Mouse (Mus musculus) embryonic facial prominence, embryonic 10.5 days (tissue): ENCODE results near the gene Abcb5. TPM values are rescaled to one million over a fixed set of nuclear protein-coding genes. Genes with fewer than 3 reads are reported as not detected.

Experiments
- DNase-seq: peaks from one replicate; pipeline ENCODE4 v3.0.0-alpha.2; 2017; ENCODE audit warnings: low spot score
- H3K27ac ChIP-seq: fragments of 300-500 bp; sonication (generic); replicated peaks from 2 replicates; pipeline ENCODE4 v1.5.1; 2016; ENCODE audit warnings: mild to moderate bottlenecking
- H3K27me3 ChIP-seq: fragments of 300-500 bp; sonication (generic); replicated peaks from 2 replicates; pipeline ENCODE4 v1.6.1; 2016; ENCODE audit warnings: low read depth, mild to moderate bottlenecking; ENCODE audit not compliant: poor library complexity, severe bottlenecking
- H3K36me3 ChIP-seq: fragments of 300-500 bp; sonication (generic); replicated peaks from 2 replicates; pipeline ENCODE4 v1.6.1; 2016; ENCODE audit warnings: mild to moderate bottlenecking, moderate library complexity
- H3K4me1 ChIP-seq: fragments of 300-500 bp; sonication (generic); 2 replicates; pipeline ENCODE4 v1.6.1; 2016
- H3K4me3 ChIP-seq: fragments of 300-500 bp; sonication (generic); 2 replicates; pipeline ENCODE4 v1.5.1; 2016; ENCODE audit warnings: mild to moderate bottlenecking, moderate library complexity
- H3K9me3 ChIP-seq: fragments of 300-500 bp; sonication (generic); 2 replicates; pipeline ENCODE4 v1.6.1; 2016; ENCODE audit warnings: mild to moderate bottlenecking
- WGBS: fragments of 180-500 bp; shearing (Covaris S2); methylation state at CpG from one replicate; pipeline ENCODE4 v1.1.7; 2016; 5-methylcytosine and 5-hydroxymethylcytosine counted together
- polyA plus RNA-seq: library from polyadenylated mRNA; unstranded; fragments of >200 nt; fragmentation: Nextera tagmentation; extraction: Ambion mirVana; gene quantifications from 2 replicates; pipeline ENCODE4 v1.2.1, GENCODE M21; 2016

Gene Abcb5
- polyA plus RNA-seq, 1 experiment from 2014 or later = not detected

DNA sequence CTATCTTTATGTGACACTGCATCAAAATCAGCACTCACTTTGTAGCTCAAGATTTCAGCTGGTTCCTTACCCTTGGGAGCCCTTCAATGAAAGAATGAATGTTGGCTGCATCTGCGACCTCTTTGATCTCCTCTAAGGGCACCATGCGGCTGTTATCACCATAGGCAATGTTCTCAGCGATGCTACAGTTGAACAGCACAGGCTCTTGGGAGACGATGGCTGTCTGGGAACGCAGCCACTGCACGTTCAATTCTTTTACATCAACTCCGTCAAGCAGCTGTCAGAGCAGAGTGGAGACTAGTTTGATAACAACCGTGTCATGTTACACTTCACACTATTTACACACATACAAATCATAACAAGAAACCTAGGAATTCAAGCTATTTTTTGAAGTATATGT lies 93.5 kb downstream of the Abcb5 start:
- 87% methylated on average over 8 of the region's 8 CpGs for WGBS

DNA sequence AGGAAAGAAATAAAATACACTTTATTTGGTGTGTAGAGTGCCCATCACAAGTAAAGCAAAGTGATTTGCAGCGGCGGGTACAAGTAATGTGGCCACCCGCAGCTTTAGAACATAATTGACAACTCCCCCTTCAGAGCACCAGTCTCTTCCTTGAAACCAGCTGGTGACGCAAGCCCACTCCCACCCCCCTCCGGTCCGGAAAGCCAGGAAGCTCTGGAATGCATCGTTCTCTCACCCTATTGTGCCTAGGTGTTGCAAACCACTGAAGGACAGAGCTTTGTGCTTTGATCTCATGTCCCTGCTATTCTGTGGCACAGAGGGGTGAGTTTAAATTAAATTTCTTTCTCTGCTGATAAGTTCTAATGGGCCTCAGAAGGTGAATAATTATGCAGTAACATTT lies 110.1 kb downstream of the Abcb5 start:
- Histone ChIP-seq H3K27me3 (peaks cover 60% of the 10 kb centered on the region), H3K4me1 (peaks cover 18% of the 10 kb centered on the region), H3K27ac (no peak overlapping the region), H3K4me3 (no peak overlapping the region), H3K36me3 (no peaks in the 10 kb centered on the region), H3K9me3 (no peaks in the 10 kb centered on the region)
- 4% methylated on average over 7 of the region's 7 CpGs for WGBS
- DNase-seq = peak; percentile 51

More for the DNA sequence above, 93.5 kb downstream of the Abcb5 start:
- H3K27me3 ChIP-seq = no peaks in the 10 kb centered on the region
- no peaks in the 10 kb centered on the region for H3K9me3 ChIP-seq
- H3K36me3 ChIP-seq = no peaks in the 10 kb centered on the region
- no peaks in the 10 kb centered on the region for H3K4me1 ChIP-seq
- H3K27ac ChIP-seq = no peak overlapping the region
- no peak overlapping the region for H3K4me3 ChIP-seq
- DNase-seq = no peak

DNA sequence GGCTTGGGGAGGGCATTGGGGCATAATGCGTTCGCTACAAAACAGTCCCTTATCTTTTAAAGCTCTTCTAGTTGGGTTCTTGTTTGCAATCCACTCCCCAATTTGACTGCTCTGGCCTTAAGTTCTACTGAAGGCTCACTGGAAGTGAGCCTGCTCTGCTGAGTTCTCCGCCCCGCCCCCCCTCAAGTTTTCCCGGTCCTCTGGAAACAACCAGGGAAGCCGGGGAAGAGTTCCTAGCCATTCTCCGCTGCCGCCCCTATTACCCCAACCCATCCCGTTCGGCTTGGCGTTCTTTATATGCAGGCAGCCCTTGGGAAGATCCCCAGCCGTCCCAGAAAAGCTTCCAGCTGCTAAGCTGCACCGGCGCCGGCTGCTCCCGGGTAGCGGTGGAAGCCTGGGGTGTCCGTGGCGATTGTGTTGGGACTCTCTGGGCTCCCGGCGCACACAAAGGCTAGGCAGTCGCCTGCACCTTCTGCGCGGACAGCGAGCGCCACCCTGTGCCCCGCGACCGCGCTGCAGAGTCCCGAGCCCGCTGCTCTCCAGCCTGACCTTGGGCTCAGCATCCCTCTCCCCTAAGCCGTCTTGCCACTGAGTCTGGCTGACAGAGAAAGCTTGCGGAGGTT lies 111.3 kb downstream of the Abcb5 start:
- H3K27ac ChIP-seq = peak overlapping the region; percentile 86
- no peaks in the 10 kb centered on the region for H3K36me3 ChIP-seq
- peak; percentile 91 for DNase-seq
- H3K4me3 ChIP-seq = peak overlapping the region; percentile 63
- peaks cover 18% of the 10 kb centered on the region for H3K4me1 ChIP-seq
- no peaks in the 10 kb centered on the region for H3K9me3 ChIP-seq
- H3K27me3 ChIP-seq = peaks cover 73% of the 10 kb centered on the region
- WGBS = under 1% methylated on average over 34 of the region's 34 CpGs

DNA sequence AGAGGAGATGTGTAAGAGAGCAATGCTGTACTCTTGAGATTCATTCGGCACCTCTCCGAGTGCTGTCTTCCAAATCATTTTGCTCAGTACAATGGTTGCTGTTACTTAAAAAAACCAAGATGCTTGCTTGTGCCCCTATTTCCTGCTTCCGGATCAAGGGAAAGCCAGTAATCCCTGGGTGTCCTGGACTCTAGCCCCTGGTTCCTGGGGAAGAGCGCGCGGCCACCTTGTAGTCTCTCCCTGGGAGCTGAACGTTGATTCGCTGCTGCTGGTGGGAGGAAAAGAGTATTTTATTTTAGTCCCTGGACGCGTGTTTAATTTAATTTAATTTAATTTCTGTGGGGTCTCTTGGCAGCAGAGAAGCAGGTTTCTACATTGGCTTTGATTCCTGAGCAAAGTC lies 111.8 kb downstream of the Abcb5 start:
- peaks cover 21% of the 10 kb centered on the region for H3K4me1 ChIP-seq
- peak overlapping the region; percentile 86 for H3K27ac ChIP-seq
- DNase-seq = peak; percentile 55
- 2% methylated on average over 10 of the region's 10 CpGs for WGBS
- H3K4me3 ChIP-seq = peak overlapping the region; percentile 63
- H3K9me3 ChIP-seq = no peaks in the 10 kb centered on the region
- peaks cover 78% of the 10 kb centered on the region for H3K27me3 ChIP-seq
- no peaks in the 10 kb centered on the region for H3K36me3 ChIP-seq

DNA sequence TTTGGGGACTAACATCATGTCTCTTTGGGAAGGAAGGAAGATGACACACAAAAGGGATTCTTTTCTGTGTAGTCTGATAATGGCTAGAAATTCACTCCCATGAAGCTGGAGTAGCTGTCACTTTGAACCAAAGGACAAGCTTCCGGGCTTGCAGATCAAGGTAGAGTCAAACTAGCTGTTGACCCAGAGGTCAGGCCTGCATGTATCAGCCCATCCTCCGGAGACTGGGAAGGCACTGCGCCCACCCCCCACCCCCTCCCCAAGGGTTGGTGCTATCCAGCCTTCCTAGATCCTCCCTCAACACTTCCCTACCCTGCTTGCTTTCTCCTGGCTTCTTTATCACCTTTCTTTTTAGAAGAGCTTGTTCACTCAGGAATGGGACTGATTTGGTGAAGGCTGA lies 112.9 kb downstream of the Abcb5 start:
- peak overlapping the region; percentile 63; the same call in 1 of the 2 replicates for H3K4me3 ChIP-seq
- peaks cover 89% of the 10 kb centered on the region for H3K27me3 ChIP-seq
- WGBS = 2% methylated on average over 3 of the region's 3 CpGs
- no peak overlapping the region for H3K27ac ChIP-seq
- DNase-seq = peak; percentile 48
- no peaks in the 10 kb centered on the region for H3K9me3 ChIP-seq
- no peaks in the 10 kb centered on the region for H3K36me3 ChIP-seq
- H3K4me1 ChIP-seq = peaks cover 31% of the 10 kb centered on the region

DNA sequence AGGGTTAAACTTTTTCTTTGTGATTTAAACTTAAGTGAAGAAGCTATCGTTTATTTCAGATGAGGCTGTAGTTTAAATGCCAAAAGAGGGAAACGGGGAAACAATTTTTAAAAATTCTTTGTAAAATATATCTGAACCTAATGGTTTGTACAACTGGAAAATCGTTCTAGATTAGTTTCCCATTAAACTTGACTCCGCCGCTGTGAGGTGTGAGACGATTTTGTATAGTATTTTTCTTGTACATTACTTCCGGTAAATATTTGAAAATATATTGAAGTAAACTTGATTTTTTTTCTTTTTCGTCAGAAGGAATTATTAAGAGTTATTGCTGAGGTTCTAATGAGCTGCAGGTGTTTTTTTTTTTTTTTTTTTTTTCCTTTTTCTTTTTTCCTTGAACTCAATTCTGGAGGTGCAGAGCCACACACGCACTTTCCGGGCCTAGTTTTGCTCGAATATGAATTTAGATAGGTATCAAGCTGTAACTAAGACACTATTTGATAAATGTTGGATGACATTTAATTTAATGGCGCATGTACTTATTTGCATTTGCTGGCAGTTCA lies 115.3 kb downstream of the Abcb5 start:
- DNase-seq = no peak
- WGBS = 24% methylated on average over 12 of the region's 12 CpGs
- Histone ChIP-seq H3K36me3 (no peaks in the 10 kb centered on the region), H3K4me3 (peak overlapping the region; percentile 62), H3K4me1 (peaks cover 38% of the 10 kb centered on the region), H3K9me3 (no peaks in the 10 kb centered on the region), H3K27me3 (peaks cover 99% of the 10 kb centered on the region), H3K27ac (no peak overlapping the region)

DNA sequence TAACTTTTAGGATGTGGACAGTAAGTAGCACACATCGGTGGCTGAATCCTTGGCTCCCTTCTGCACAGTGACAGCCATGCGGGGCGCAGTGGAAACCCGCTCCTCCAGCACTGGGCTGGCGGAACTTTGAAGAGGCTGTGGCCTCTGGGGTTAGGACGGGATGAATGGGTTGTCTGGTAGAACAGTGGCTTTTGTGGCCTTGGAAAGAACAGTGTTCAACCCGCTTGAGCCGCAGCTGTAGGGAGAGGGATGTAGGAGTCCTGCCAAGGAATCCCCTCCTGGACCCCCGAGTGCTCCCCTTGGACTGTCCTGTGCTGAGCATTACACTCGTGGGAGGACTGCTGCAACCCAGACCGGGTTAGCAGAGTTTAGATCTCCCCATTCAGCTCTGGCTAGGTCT lies 116.2 kb downstream of the Abcb5 start:
- peaks cover 100% of the 10 kb centered on the region for H3K27me3 ChIP-seq
- H3K36me3 ChIP-seq = no peaks in the 10 kb centered on the region
- 1% methylated on average over 11 of the region's 11 CpGs for WGBS
- peak overlapping the region; percentile 81 for H3K27ac ChIP-seq
- H3K9me3 ChIP-seq = no peaks in the 10 kb centered on the region
- DNase-seq = peak; percentile 61
- peaks cover 34% of the 10 kb centered on the region for H3K4me1 ChIP-seq
- H3K4me3 ChIP-seq = peak overlapping the region; percentile 62

DNA sequence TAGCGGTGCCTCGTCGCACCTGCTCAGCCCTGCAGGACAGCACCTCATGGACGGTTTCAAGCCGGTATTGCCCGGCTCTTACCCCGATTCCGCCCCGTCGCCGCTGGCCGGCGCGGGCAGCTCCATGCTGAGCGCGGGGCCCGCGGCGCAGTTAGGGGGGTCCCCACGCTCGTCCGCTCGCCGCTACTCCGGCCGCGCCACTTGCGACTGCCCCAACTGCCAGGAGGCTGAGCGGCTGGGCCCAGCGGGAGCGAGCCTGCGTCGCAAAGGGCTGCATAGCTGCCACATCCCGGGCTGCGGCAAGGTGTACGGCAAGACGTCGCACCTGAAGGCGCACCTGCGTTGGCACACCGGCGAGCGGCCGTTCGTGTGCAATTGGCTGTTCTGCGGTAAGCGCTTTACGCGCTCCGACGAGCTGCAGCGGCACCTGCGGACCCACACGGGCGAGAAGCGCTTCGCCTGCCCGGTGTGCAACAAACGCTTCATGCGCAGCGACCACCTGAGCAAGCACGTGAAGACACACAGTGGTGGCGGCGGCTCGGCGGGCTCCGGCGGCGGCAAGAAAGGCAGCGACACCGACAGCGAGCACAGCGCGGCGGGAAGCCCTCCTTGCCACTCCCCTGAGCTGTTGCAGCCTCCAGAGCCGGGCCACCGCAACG lies 116.9 kb downstream of the Abcb5 start:
- WGBS = under 1% methylated on average over 78 of the region's 78 CpGs
- Histone ChIP-seq H3K9me3 (no peaks in the 10 kb centered on the region), H3K27me3 (peaks cover 100% of the 10 kb centered on the region), H3K4me1 (peaks cover 28% of the 10 kb centered on the region), H3K4me3 (peak overlapping the region; percentile 62), H3K27ac (peak overlapping the region; percentile 81), H3K36me3 (no peaks in the 10 kb centered on the region)
- peak; percentile 66 for DNase-seq

DNA sequence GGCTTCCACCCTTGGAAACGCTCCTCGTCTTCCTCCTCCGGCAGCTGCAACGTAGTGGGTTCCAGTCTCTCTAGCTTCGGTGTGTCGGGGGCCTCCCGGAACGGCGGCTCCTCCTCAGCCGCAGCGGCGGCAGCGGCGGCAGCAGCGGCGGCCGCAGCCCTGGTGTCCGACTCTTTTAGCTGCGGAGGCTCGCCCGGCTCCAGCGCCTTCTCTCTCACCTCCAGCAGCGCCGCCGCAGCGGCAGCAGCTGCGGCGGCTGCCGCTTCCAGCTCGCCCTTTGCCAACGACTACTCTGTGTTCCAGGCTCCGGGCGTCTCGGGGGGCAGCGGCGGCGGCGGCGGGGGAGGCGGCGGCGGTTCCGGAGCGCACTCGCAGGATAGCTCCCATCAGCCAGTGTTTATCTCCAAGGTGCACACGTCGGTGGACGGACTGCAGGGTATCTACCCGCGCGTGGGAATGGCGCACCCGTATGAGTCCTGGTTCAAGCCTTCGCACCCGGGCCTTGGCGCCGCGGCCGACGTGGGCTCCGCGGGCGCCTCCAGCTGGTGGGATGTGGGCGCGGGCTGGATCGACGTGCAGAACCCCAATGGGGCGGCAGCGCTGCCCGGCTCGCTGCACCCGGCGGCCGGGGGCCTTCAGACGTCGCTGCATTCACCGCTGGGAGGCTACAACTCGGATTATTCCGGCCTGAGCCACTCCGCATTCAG lies 117.6 kb downstream of the Abcb5 start:
- peak; percentile 68 for DNase-seq
- H3K27ac ChIP-seq = peak overlapping the region; percentile 81
- H3K4me3 ChIP-seq = peak overlapping the region; percentile 62
- no peaks in the 10 kb centered on the region for H3K36me3 ChIP-seq
- peaks cover 100% of the 10 kb centered on the region for H3K27me3 ChIP-seq
- peaks cover 26% of the 10 kb centered on the region for H3K4me1 ChIP-seq
- WGBS = under 1% methylated on average over 80 of the region's 80 CpGs
- no peaks in the 10 kb centered on the region for H3K9me3 ChIP-seq

DNA sequence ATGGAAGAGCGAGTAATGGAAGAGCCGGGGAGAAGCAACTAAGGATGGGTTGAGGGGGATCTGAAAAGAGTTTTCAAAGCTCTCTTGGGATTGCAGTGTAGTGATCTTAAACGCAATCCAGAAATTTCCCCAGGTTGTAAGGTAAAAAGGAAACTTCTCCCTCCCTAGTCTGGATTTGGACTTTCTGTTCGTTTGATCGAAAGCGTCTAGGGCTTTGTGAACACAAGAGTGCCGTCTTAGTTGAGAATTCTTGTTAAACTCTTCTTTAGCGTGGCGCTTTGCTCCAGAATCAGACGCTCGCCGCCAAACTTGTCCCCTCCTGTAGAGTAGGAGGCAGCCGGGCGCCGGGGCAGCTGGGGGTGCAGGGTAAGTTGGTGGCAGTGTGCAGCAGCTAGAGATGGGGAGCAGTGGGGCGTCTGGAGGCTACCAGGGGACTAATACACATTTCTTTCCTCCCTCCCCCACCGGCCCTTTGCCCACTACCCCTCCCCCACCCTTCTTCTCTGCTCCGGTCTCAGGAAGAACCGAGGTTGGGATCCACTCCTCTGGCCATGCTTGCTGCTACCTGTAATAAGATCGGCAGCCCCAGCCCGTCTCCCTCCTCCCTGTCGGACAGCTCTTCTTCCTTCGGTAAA lies 118.2 kb downstream of the Abcb5 start:
- under 1% methylated on average over 23 of the region's 23 CpGs for WGBS
- no peaks in the 10 kb centered on the region for H3K36me3 ChIP-seq
- H3K27ac ChIP-seq = peak overlapping the region; percentile 81
- H3K27me3 ChIP-seq = peaks cover 100% of the 10 kb centered on the region
- DNase-seq = no peak
- H3K4me1 ChIP-seq = peaks cover 28% of the 10 kb centered on the region
- H3K9me3 ChIP-seq = no peaks in the 10 kb centered on the region
- H3K4me3 ChIP-seq = peak overlapping the region; percentile 62

DNA sequence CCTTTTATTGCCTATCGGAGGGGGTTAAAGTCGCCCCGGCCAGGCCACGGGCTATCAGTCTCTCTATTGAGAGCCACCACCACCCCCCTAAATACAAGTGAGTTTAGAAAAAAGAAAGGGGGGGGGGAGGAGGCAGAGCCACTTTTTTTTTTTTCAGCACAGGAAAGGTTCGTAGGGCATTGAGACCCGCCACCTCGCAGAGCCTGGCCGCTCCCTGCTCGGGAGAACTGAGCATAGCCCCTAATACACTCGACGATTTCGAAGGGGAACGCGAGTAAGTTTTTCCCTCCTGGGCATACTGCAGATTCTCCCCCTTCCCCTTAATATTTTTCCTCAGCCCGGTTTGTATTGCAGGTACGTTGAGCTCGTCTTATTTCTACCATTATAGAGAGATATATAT lies 118.8 kb downstream of the Abcb5 start:
- no peaks in the 10 kb centered on the region for H3K36me3 ChIP-seq
- peaks cover 33% of the 10 kb centered on the region for H3K4me1 ChIP-seq
- peak overlapping the region; percentile 64; the same call in 1 of the 2 replicates for H3K27ac ChIP-seq
- H3K27me3 ChIP-seq = peaks cover 100% of the 10 kb centered on the region
- H3K4me3 ChIP-seq = peak overlapping the region; percentile 62
- peak; percentile 37 for DNase-seq
- WGBS = under 1% methylated on average over 17 of the region's 17 CpGs
- no peaks in the 10 kb centered on the region for H3K9me3 ChIP-seq

DNA sequence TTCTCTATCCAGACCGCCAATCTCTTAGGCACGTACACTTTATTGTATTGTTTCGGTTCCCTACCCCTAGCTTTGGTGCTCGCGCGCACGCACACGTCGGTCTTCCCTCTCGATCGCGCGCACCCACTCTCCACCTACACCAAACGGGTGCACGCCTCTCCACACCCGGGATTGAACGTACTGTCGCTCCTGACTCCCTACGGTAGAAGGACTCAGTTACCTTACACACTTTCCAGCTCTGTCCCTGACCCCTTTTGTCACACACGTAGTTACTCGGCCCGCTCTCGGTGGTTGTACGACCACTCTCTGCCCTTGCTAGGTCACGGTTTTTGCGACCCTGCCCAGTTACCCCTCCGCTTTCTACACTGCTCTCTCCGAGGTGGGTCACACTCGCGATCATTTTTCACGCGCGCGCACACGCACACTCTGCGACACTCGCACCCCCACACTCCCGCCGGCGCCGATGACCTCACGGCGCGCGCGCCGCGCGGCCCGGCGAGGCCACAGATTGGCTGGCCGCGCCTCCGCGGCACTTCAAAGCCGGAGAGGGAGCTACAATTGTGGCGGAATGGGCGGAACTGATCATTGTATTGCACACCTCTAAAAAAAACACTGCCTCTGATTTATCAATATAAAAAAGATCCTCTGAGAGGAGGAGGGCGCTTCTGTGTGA lies 119.4 kb downstream of the Abcb5 start:
- Histone ChIP-seq H3K27ac (peak overlapping the region; percentile 64), H3K36me3 (no peaks in the 10 kb centered on the region), H3K4me1 (peaks cover 33% of the 10 kb centered on the region), H3K4me3 (peak overlapping the region; percentile 62), H3K9me3 (no peaks in the 10 kb centered on the region), H3K27me3 (peaks cover 100% of the 10 kb centered on the region)
- peak; percentile 77 for DNase-seq
- WGBS = under 1% methylated on average over 59 of the region's 59 CpGs
